Mouse (Mus musculus) cerebellum, postnatal 14 days (tissue): ENCODE results near the gene Dnajb4.
A peak's percentile ranks its signal among the peaks of the same experiment; 100 is the strongest.

ENCODE experiments used
- DNase-seq, 2 experiments: peaks; one replicate each; pipeline ENCODE4 v3.0.0; 2021; ENCODE audit warnings: mixed read lengths in 2 of 2

The Dnajb4 gene

GRCm38 (mm10) chr3:152171236-152171635 lies 38.9 kb downstream of the Dnajb4 start:
- DNase-seq, result no peak

GRCm38 (mm10) chr3:152170407-152170806 lies 39.7 kb downstream of the Dnajb4 start:
- DNase-seq, result no peak

GRCm38 (mm10) chr3:152168007-152168406 lies 42.1 kb downstream of the Dnajb4 start:
- DNase-seq, result no peak

GRCm38 (mm10) chr3:152166699-152167451 lies 43.2 kb downstream of the Dnajb4 start:
- peak; percentile 39 to 44 for DNase-seq

- DNase-seq, result no peak
Observed at GRCm38 (mm10) chr3:152166099-152166423, 44.0 kb downstream of the Dnajb4 start, which contains the start of gene Gipc2. Gipc2 (minus strand) TSS chr3:152166230.

- DNase-seq, result peak; percentile 46 to 63
Observed at GRCm38 (mm10) chr3:152165351-152166098, 44.6 kb downstream of the Dnajb4 start.

- DNase-seq, result no peak
Observed at GRCm38 (mm10) chr3:152165014-152165350, 45.1 kb downstream of the Dnajb4 start.

GRCm38 (mm10) chr3:152163320-152163719 lies 46.8 kb downstream of the Dnajb4 start:
- DNase-seq, result no peak

- no peak for DNase-seq
Observed at GRCm38 (mm10) chr3:152160607-152161006, 49.5 kb downstream of the Dnajb4 start.

- DNase-seq, result no peak
Observed at GRCm38 (mm10) chr3:152159321-152159720, 50.8 kb downstream of the Dnajb4 start.

GRCm38 (mm10) chr3:152158344-152159291 lies 51.5 kb downstream of the Dnajb4 start:
- no peak for DNase-seq

GRCm38 (mm10) chr3:152156816-152157496 lies 53.1 kb downstream of the Dnajb4 start:
- DNase-seq, result no peak

GRCm38 (mm10) chr3:152155296-152155948 lies 54.7 kb downstream of the Dnajb4 start:
- peak; percentile 22 to 23 for DNase-seq

GRCm38 (mm10) chr3:152154095-152154494 lies 56.0 kb downstream of the Dnajb4 start:
- DNase-seq, result no peak

GRCm38 (mm10) chr3:152153152-152153551 lies 57.0 kb downstream of the Dnajb4 start:
- no peak for DNase-seq

GRCm38 (mm10) chr3:152152483-152152804 lies 57.7 kb downstream of the Dnajb4 start:
- DNase-seq, result no peak

- DNase-seq, result no peak
Observed at GRCm38 (mm10) chr3:152151725-152152482, 58.2 kb downstream of the Dnajb4 start.

- no peak for DNase-seq
Observed at GRCm38 (mm10) chr3:152149863-152150262, 60.2 kb downstream of the Dnajb4 start.

GRCm38 (mm10) chr3:152149449-152149848 lies 60.7 kb downstream of the Dnajb4 start:
- no peak for DNase-seq

- DNase-seq, result peak; percentile 24 to 50
Observed at GRCm38 (mm10) chr3:152147085-152147831, 62.8 kb downstream of the Dnajb4 start.

GRCm38 (mm10) chr3:152145186-152145585 lies 64.9 kb downstream of the Dnajb4 start:
- DNase-seq, result peak; percentile 48 to 52
